In genomic region chr10:85541892-85542630, GRCm38 (mm10) we compare ENCODE assay signal across 26 mouse cellular contexts.
DNase-seq lines count a peak whose midpoint lies in the region; ATAC-seq and TF ChIP-seq lines count a peak whose summit lies in the region.
"Had no signal": no experiment of that assay in that cellular context is flagged by ENCODE, and none has a peak within 500 bp of the region (broad histone marks: within the 10 kb centered on the region; RNA-seq: fewer than 3 reads in every experiment).

No protein-coding gene starts in this region.

- no peaks in the 10 kb centered on the region for H3K36me3 ChIP-seq in heart, embryonic 12.5 days
- no peaks in the 10 kb centered on the region for H3K36me3 ChIP-seq in heart, embryonic 10.5 days
- no peaks in the 10 kb centered on the region for H3K36me3 ChIP-seq in midbrain, embryonic 13.5 days
- no peaks in the 10 kb centered on the region for H3K36me3 ChIP-seq in midbrain, postnatal 0 days (ENCODE audit: insufficient read depth, low read length)
- H3K36me3 ChIP-seq: forebrain, embryonic 10.5 days; G1E; heart, embryonic 13.5 days; intestine, embryonic 15.5 days had no signal

- H3K27me3 ChIP-seq in heart, embryonic 12.5 days (replicated peaks), result peaks cover 17% of the 10 kb centered on the region; the same call in 1 of the 2 replicates
- no peaks in the 10 kb centered on the region; the same call in 1 of the 2 replicates for H3K27me3 ChIP-seq in heart, embryonic 10.5 days (ENCODE audit: insufficient read depth, poor library complexity, severe bottlenecking)
- no peaks in the 10 kb centered on the region for H3K27me3 ChIP-seq in midbrain, embryonic 13.5 days
- H3K27me3 ChIP-seq in midbrain, postnatal 0 days (ENCODE audit: insufficient read depth, low read length), result no peaks in the 10 kb centered on the region
- H3K27me3 ChIP-seq: CH12.LX; forebrain, embryonic 13.5 days; intestine, embryonic 15.5 days; Patski had no signal

- DNase-seq in heart, embryonic 10.5 days (ENCODE audit: low spot score), result no peak
- no peak for DNase-seq in midbrain, postnatal 0 days (ENCODE audit: low spot score)
- DNase-seq in ES-CJ7 (ENCODE audit: low read depth, low spot score) (peak; percentile 64), ZHBTc4 (ENCODE audit: low read depth, low spot score) (peak; percentile 65), liver (no peak)
- DNase-seq: adrenal gland, postnatal 10 days; adrenal gland, postnatal 36 days; B cell, adult 2 months; cerebellum, adult 18-20 months; cerebellum, adult 9-10 months; gastrocnemius, adult 2 months; gastrocnemius, postnatal 14 days; heart, adult 11 months; heart, postnatal 14 days; heart, postnatal 4 days; kidney, adult 11 months had no signal

- H3K27ac ChIP-seq in heart, embryonic 12.5 days (ENCODE audit: poor library complexity, severe bottlenecking), result no peak overlapping the region
- H3K27ac ChIP-seq in heart, embryonic 10.5 days, result no peak overlapping the region
- H3K27ac ChIP-seq in midbrain, embryonic 13.5 days, result no peak overlapping the region
- H3K27ac ChIP-seq in midbrain, postnatal 0 days (ENCODE audit: low read depth, low read length), result no peak overlapping the region
- H3K27ac ChIP-seq: forebrain, embryonic 10.5 days; forebrain, embryonic 13.5 days; gastrocnemius, adult 2 months; heart, embryonic 13.5 days; intestine, embryonic 15.5 days had no signal

- H3K4me1 ChIP-seq in heart, embryonic 12.5 days (replicated peaks), result no peaks in the 10 kb centered on the region; the same call in 1 of the 2 replicates
- 0 out of 2 replicates have a peak, but pooled peaks cover 6% of the 10 kb centered on the region for H3K4me1 ChIP-seq in heart, embryonic 10.5 days
- peaks cover 31% of the 10 kb centered on the region for H3K4me1 ChIP-seq in midbrain, embryonic 13.5 days (replicated peaks)
- H3K4me1 ChIP-seq in midbrain, postnatal 0 days (ENCODE audit: insufficient read depth, low read length), result 0 out of 2 replicates have a peak, but pooled peaks cover 3% of the 10 kb centered on the region
- H3K4me1 ChIP-seq: intestine, embryonic 15.5 days had no signal

- no peak overlapping the region for H3K4me2 ChIP-seq in heart, embryonic 12.5 days
- no peak overlapping the region for H3K4me2 ChIP-seq in midbrain, embryonic 13.5 days (replicated peaks)
- no peak overlapping the region for H3K4me2 ChIP-seq in midbrain, postnatal 0 days (ENCODE audit: low read depth, low read length, poor library complexity, severe bottlenecking)
- H3K4me2 ChIP-seq: forebrain, embryonic 13.5 days; heart, embryonic 13.5 days; intestine, embryonic 15.5 days had no signal

- no peak for TF ChIP-seq CTCF in midbrain, postnatal 0 days (IDR thresholded peaks at IDR 0.05)

- 0 out of 2 replicates have a peak, but pooled peaks cover 3% of the 10 kb centered on the region for H3K9me3 ChIP-seq in heart, embryonic 12.5 days (replicated peaks)
- no peaks in the 10 kb centered on the region for H3K9me3 ChIP-seq in heart, embryonic 10.5 days
- H3K9me3 ChIP-seq in midbrain, embryonic 13.5 days, result no peaks in the 10 kb centered on the region
- no peaks in the 10 kb centered on the region for H3K9me3 ChIP-seq in midbrain, postnatal 0 days (ENCODE audit: low read length)
- H3K9me3 ChIP-seq: forebrain, embryonic 10.5 days; forebrain, embryonic 13.5 days; heart, embryonic 13.5 days; intestine, embryonic 15.5 days had no signal

- ATAC-seq in heart, embryonic 12.5 days (ENCODE audit: insufficient number of reproducible peaks, low FRiP score), result 0 out of 2 replicates have a peak, but pooled peaks have one; percentile 18
- 0 out of 2 replicates have a peak, but pooled peaks have one; percentile 2 for ATAC-seq in midbrain, embryonic 13.5 days
- no peak for ATAC-seq in midbrain, postnatal 0 days (ENCODE audit: low FRiP score)
- ATAC-seq: forebrain, embryonic 13.5 days; hindbrain, embryonic 16.5 days; intestine, embryonic 15.5 days; Patski had no signal

- H3K4me3 ChIP-seq in heart, embryonic 12.5 days, result no peak overlapping the region
- H3K4me3 ChIP-seq in heart, embryonic 10.5 days, result no peak overlapping the region
- no peak overlapping the region for H3K4me3 ChIP-seq in midbrain, embryonic 13.5 days (replicated peaks)
- H3K4me3 ChIP-seq in midbrain, postnatal 0 days (ENCODE audit: low read depth, low read length), result no peak overlapping the region
- H3K4me3 ChIP-seq: forebrain, embryonic 10.5 days; forebrain, embryonic 13.5 days; gastrocnemius, adult 2 months; heart, embryonic 13.5 days; intestine, embryonic 15.5 days had no signal

- WGBS in heart, embryonic 12.5 days, result 85% methylated on average over 14 of the region's 14 CpGs
- 86% methylated on average over 14 of the region's 14 CpGs for WGBS in heart, embryonic 10.5 days
- 94% methylated on average over 14 of the region's 14 CpGs for WGBS in midbrain, embryonic 13.5 days
- 96% methylated on average over 14 of the region's 14 CpGs for WGBS in midbrain, postnatal 0 days

- H3K9ac ChIP-seq in heart, embryonic 12.5 days, result no peak overlapping the region
- H3K9ac ChIP-seq in midbrain, embryonic 13.5 days (replicated peaks), result no peak overlapping the region
- H3K9ac ChIP-seq in midbrain, postnatal 0 days (replicated peaks; ENCODE audit: low read length, poor library complexity, severe bottlenecking), result no peak overlapping the region
- H3K9ac ChIP-seq: forebrain, embryonic 13.5 days; heart, embryonic 13.5 days; intestine, embryonic 15.5 days had no signal

Comparison
In these comparisons a context has a peak if more than half of its experiments do, and no peak if none do; other contexts are left out.
1. DNase-seq: peak in ES-CJ7 (single experiment) and ZHBTc4 (single experiment); none in heart, embryonic 10.5 days (single experiment), midbrain, postnatal 0 days (single experiment) and liver (single experiment).